Mouse (Mus musculus) left cerebral cortex, postnatal 25 days (tissue): ENCODE results near the gene Olfml2b. TPM values are rescaled to one million over a fixed set of nuclear protein-coding genes. Genes with fewer than 3 reads are reported as not detected.

Experiments used
- DNase-seq, 2 experiments: peaks; one replicate each; pipeline ENCODE4 v3.0.0; 2022; ENCODE audit warnings: low spot score in 2 of 2, mixed read lengths in 1 of 2
- intact Hi-C: fragments of 180-260 bp; cut with DNase I; formaldehyde crosslinking; loops from one replicate; pipeline ENCODE4 v1.15.1; 2025
- total RNA-seq, 2 experiments: library from RNA; stranded (reverse); gene quantifications; 2 replicates each; pipeline ENCODE4 v1.2.3; 2021

The Olfml2b gene
- total RNA-seq, 2 experiments from 2014 or later = 2.5 to 4.0 TPM

GRCm38 (mm10) chr1:170683863-170684262 is 39.5 kb downstream of the Olfml2b start:
- intact Hi-C loops = no loop called here
- DNase-seq = no peak

- DNase-seq = no peak
- intact Hi-C loops = no loop called here
Measured at GRCm38 (mm10) chr1:170689773-170690172, 45.4 kb downstream of the Olfml2b start.

- intact Hi-C loops = no loop called here
Measured at GRCm38 (mm10) chr1:170691301-170691700, 47.0 kb downstream of the Olfml2b start.

GRCm38 (mm10) chr1:170694821-170695291 is 50.5 kb downstream of the Olfml2b start:
- intact Hi-C loops = no loop called here
- no peak for DNase-seq

More at GRCm38 (mm10) chr1:170691301-170691700, 47.0 kb downstream of the Olfml2b start:
- no peak for DNase-seq

- no peak for DNase-seq
- intact Hi-C loops = no loop called here
Measured at GRCm38 (mm10) chr1:170695326-170695725, 51.0 kb downstream of the Olfml2b start.

- intact Hi-C loops = no loop called here
- DNase-seq = no peak
Measured at GRCm38 (mm10) chr1:170696996-170697395, 52.7 kb downstream of the Olfml2b start.

GRCm38 (mm10) chr1:170697771-170698356 is 53.5 kb downstream of the Olfml2b start:
- no peak for DNase-seq
- intact Hi-C loops = no loop called here

GRCm38 (mm10) chr1:170698771-170699170 is 54.4 kb downstream of the Olfml2b start:
- no peak for DNase-seq
- intact Hi-C loops = no loop called here

- DNase-seq = peak in 1 of 2 experiments; percentile 45
- intact Hi-C loops = no loop called here
Measured at GRCm38 (mm10) chr1:170699553-170699952, 55.2 kb downstream of the Olfml2b start.

- DNase-seq = no peak
- intact Hi-C loops = loop anchor here (5.0 kb wide), 1 partner anchor 48 kb away; no protein-coding TSS in a partner anchor
Measured at GRCm38 (mm10) chr1:170700496-170701027, 56.2 kb downstream of the Olfml2b start.

- DNase-seq = no peak
- intact Hi-C loops = loop anchor here (5.0 kb wide), 1 partner anchor 49 kb away; no protein-coding TSS in a partner anchor
Measured at GRCm38 (mm10) chr1:170701178-170701577, 56.8 kb downstream of the Olfml2b start.

- intact Hi-C loops = loop anchor here (5.0 kb wide), 1 partner anchor 49 kb away; no protein-coding TSS in a partner anchor
- DNase-seq = no peak
Measured at GRCm38 (mm10) chr1:170701582-170701981, 57.2 kb downstream of the Olfml2b start.

- DNase-seq = no peak
- intact Hi-C loops = loop anchor here (5.0 kb wide), 1 partner anchor 50 kb away; no protein-coding TSS in a partner anchor
Measured at GRCm38 (mm10) chr1:170702263-170702662, 57.9 kb downstream of the Olfml2b start.

- DNase-seq = no peak
- intact Hi-C loops = loop anchor here (5.0 kb wide), 1 partner anchor 51 kb away; no protein-coding TSS in a partner anchor
Measured at GRCm38 (mm10) chr1:170702958-170703357, 58.6 kb downstream of the Olfml2b start.

- intact Hi-C loops = loop anchor here (5.0 kb wide), 1 partner anchor 52 kb away; no protein-coding TSS in a partner anchor
Measured at GRCm38 (mm10) chr1:170704103-170704502, 59.8 kb downstream of the Olfml2b start.

GRCm38 (mm10) chr1:170704911-170705594 is 60.7 kb downstream of the Olfml2b start:
- intact Hi-C loops = loop anchor here (5.0 kb wide), 1 partner anchor 53 kb away; no protein-coding TSS in a partner anchor
- DNase-seq = no peak

More at GRCm38 (mm10) chr1:170704103-170704502, 59.8 kb downstream of the Olfml2b start:
- no peak for DNase-seq

- intact Hi-C loops = no loop called here
- no peak for DNase-seq
Measured at GRCm38 (mm10) chr1:170706046-170706445, 61.7 kb downstream of the Olfml2b start.

GRCm38 (mm10) chr1:170709034-170709433 is 64.7 kb downstream of the Olfml2b start:
- intact Hi-C loops = no loop called here
- no peak for DNase-seq

- DNase-seq = peak; percentile 18 to 46
- intact Hi-C loops = no loop called here
Measured at GRCm38 (mm10) chr1:170709481-170709880, 65.1 kb downstream of the Olfml2b start.

GRCm38 (mm10) chr1:170709969-170710368 is 65.6 kb downstream of the Olfml2b start:
- no peak for DNase-seq
- intact Hi-C loops = no loop called here
